Mouse (Mus musculus): ENCODE results near the gene Vav1.

- TF ChIP-seq CTCF (IDR thresholded peaks at IDR 0.05; ENCODE audit: low read depth, low read length) = no peak
- TF ChIP-seq POLR2A (IDR thresholded peaks at IDR 0.05; ENCODE audit: insufficient read depth, low read length) = no peak
- TF ChIP-seq EP300 (IDR thresholded peaks at IDR 0.05; ENCODE audit: insufficient read depth, low read depth, low read length) = no peak
Measured at GRCm38 (mm10) chr17:57232200-57232599, 46.7 kb upstream of the Vav1 start.
